Mouse (Mus musculus): ENCODE data around the gene Efcab2. TPM values are rescaled to one million over a fixed set of nuclear protein-coding genes. Genes with fewer than 3 reads are reported as not detected.
A peak's percentile ranks its signal among the peaks of the same experiment; 100 is the strongest.

The Efcab2 gene
- polyA plus RNA-seq, 1 experiment from 2014 or later = 4.9 TPM

DNA sequence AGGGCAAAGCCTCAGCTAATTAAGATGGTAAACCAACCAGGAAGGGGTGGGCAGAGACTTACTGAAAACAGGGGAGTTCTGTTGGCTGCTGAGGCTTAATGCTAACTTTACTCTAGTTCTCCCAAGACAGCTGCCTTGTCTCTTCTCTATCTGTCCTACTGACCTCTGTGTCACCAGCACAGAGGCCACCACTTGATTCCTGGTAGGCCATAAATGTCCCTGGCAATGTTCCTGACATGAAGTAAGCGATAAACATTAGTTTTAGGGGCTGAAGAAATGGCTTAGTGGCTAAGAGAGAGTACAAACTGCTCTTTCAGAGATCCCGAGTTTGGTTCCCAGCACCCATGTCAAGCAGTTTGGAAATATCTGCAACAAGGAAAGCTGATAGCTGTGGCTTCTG, 29.0 kb upstream of the Efcab2 start:
- ATAC-seq (ENCODE audit: insufficient number of reproducible peaks, low FRiP score, low TSS enrichment, low read depth) = no peak
- H3K9me3 ChIP-seq (replicated peaks) = no peaks in the 10 kb centered on the region
- H3K4me3 ChIP-seq (replicated peaks) = no peak overlapping the region
- H3K27me3 ChIP-seq = no peaks in the 10 kb centered on the region
- WGBS = 75% methylated on average over 2 of the region's 2 CpGs
- H3K9ac ChIP-seq = no peak overlapping the region
- H3K36me3 ChIP-seq = no peaks in the 10 kb centered on the region
- H3K27ac ChIP-seq (replicated peaks) = no peak overlapping the region
- no peak overlapping the region for H3K4me2 ChIP-seq (replicated peaks)
- no peaks in the 10 kb centered on the region for H3K4me1 ChIP-seq

DNA sequence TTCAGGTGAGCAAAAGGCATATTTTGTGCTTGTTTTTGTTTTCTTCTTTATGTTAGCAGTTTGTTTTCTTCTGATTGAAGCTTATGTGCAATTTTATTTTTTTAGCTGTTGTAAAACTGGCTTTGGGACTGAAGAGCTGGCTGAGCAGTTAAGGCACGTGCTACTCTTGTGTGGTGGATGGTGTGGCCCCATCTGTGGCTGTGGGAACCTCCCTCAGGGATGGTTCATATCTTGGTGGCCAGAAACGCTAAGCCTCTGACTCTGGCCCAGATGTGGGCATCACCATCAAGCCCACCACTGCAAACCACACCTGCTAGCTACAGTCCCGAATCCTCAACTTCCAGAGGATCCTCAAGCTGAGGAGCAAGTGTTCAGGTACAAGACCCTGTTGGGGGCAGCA, 27.8 kb upstream of the Efcab2 start:
- Histone ChIP-seq H3K4me3 (replicated peaks) (no peak overlapping the region), H3K4me2 (replicated peaks) (no peak overlapping the region), H3K27me3 (no peaks in the 10 kb centered on the region), H3K36me3 (no peaks in the 10 kb centered on the region), H3K27ac (replicated peaks) (no peak overlapping the region), H3K9me3 (replicated peaks) (no peaks in the 10 kb centered on the region), H3K4me1 (no peaks in the 10 kb centered on the region), H3K9ac (no peak overlapping the region)
- 74% methylated on average over 3 of the region's 3 CpGs for WGBS
- ATAC-seq (ENCODE audit: insufficient number of reproducible peaks, low FRiP score, low TSS enrichment, low read depth) = no peak

DNA sequence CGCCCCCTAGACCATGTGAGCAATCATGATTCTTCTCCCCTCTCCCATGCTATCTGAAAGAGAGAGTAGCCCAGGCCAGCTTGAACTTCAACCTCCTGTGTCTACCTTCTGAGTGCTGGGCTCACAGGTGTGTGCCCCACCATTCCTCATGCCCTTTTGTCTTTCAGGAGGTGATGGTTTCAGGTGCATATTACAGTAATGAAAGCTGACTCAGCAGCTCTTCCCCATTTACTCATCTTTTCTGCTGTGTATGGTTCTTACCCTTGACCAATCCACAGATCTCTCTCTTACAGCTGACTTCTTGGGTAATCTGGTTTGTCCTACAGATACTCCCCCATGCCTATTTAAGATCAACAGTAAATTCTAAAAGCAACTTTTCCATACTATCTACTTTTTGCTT, 26.7 kb upstream of the Efcab2 start:
- no peaks in the 10 kb centered on the region for H3K9me3 ChIP-seq (replicated peaks)
- H3K27ac ChIP-seq (replicated peaks) = no peak overlapping the region
- H3K4me3 ChIP-seq (replicated peaks) = no peak overlapping the region
- no peak for ATAC-seq (ENCODE audit: insufficient number of reproducible peaks, low FRiP score, low TSS enrichment, low read depth)
- no peaks in the 10 kb centered on the region for H3K36me3 ChIP-seq
- WGBS = 88% methylated on average over 1 of the region's 1 CpGs
- no peak overlapping the region for H3K4me2 ChIP-seq (replicated peaks)
- H3K27me3 ChIP-seq = no peaks in the 10 kb centered on the region
- H3K9ac ChIP-seq = no peak overlapping the region
- H3K4me1 ChIP-seq = no peaks in the 10 kb centered on the region

DNA sequence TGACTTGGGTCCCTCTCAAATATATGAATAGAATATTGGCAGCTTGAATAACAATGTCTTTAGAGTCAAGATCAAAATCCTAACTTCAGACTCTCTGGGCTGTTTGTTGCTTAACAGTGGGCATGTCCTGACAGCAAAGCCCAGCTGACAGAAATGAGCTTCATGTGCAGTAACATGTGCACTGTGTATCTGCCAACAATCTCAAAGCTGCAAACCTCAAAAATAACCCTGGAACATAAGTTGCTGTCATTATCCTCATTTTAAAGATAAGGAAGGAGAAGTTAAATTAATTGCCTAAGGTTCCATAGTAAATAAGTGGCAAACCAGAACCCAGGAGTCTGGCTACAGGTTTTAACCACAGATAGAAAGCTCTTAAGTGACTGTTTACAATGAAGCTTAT, 23.7 kb upstream of the Efcab2 start:
- Histone ChIP-seq H3K9ac (no peak overlapping the region), H3K4me2 (replicated peaks) (no peak overlapping the region), H3K9me3 (replicated peaks) (no peaks in the 10 kb centered on the region), H3K27ac (replicated peaks) (no peak overlapping the region), H3K4me1 (no peaks in the 10 kb centered on the region), H3K4me3 (replicated peaks) (no peak overlapping the region), H3K36me3 (no peaks in the 10 kb centered on the region), H3K27me3 (no peaks in the 10 kb centered on the region)
- ATAC-seq (ENCODE audit: insufficient number of reproducible peaks, low FRiP score, low TSS enrichment, low read depth) = no peak; the same call in 1 of the 2 replicates

DNA sequence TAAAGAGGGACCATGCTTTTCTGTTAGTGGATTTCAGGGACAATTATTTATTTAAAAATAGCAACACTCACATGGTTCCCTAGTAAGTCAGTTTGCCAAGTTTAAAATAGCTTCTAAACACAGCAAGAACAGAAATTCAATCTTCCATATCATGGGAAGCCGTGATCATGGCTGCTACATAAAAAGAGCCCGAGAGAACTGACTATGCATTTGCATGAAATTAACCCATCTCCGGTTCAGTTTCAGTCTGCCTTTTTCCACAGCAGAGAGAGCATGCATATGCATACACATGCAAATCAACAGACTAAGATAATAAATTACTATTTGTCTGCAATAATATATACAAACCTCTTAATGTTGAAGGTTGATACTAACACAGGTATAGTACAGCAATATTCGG, 17.1 kb upstream of the Efcab2 start:
- no peak overlapping the region for H3K27ac ChIP-seq (replicated peaks)
- H3K9ac ChIP-seq = no peak overlapping the region
- no peak overlapping the region for H3K4me2 ChIP-seq (replicated peaks)
- H3K27me3 ChIP-seq = no peaks in the 10 kb centered on the region
- 57% methylated on average over 4 of the region's 4 CpGs for WGBS
- no peaks in the 10 kb centered on the region for H3K36me3 ChIP-seq
- no peak overlapping the region for H3K4me3 ChIP-seq (replicated peaks)
- ATAC-seq (ENCODE audit: insufficient number of reproducible peaks, low FRiP score, low TSS enrichment, low read depth) = no peak
- no peaks in the 10 kb centered on the region for H3K9me3 ChIP-seq (replicated peaks)
- no peaks in the 10 kb centered on the region for H3K4me1 ChIP-seq

DNA sequence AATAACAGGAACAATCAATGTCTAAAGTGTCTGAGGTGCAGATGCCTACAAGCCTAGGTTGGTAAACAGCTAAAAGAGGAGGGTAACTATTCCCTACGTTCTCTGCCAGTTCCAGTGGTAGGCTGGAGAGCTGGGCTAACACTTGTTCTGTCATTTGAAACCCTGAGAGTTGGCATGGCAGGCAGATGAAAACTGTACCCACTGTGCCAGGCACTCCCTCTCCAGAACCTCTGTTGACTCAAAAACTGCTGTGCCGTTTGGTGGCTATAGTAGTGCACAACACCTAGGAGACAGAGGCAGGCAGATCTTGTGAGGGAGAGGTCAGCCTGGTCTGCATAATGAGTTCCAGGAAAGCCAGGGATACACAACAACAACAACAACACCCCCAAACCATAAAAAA, 16.5 kb upstream of the Efcab2 start:
- no peak for ATAC-seq (ENCODE audit: insufficient number of reproducible peaks, low FRiP score, low TSS enrichment, low read depth)
- H3K36me3 ChIP-seq = no peaks in the 10 kb centered on the region
- 64% methylated on average over 2 of the region's 2 CpGs for WGBS

DNA sequence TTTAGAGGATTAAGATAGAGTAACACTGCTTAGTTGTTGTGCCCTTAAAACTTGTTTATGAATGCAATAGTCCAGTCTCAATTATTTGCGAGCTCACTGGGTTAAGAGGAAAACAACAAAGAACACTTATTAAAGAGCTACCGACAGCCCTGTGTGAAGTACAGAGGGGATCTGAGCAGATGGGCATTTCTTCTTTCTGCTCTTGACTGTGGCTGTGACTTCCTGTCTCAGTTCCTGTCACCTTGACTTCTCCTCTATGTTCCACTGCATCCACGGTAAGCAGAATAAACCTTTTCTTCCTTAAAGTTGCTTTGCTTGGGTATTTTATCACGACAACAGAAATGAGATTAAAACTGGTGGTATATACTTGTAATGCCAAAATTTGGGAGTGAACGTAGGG, 12.9 kb upstream of the Efcab2 start:
- Histone ChIP-seq H3K9ac (no peak overlapping the region), H3K27ac (replicated peaks) (no peak overlapping the region), H3K36me3 (no peaks in the 10 kb centered on the region), H3K9me3 (replicated peaks) (no peaks in the 10 kb centered on the region), H3K27me3 (no peaks in the 10 kb centered on the region), H3K4me1 (no peaks in the 10 kb centered on the region), H3K4me2 (replicated peaks) (no peak overlapping the region), H3K4me3 (replicated peaks) (no peak overlapping the region)
- WGBS = 69% methylated on average over 5 of the region's 5 CpGs
- ATAC-seq (ENCODE audit: insufficient number of reproducible peaks, low FRiP score, low TSS enrichment, low read depth) = no peak

More for the DNA sequence above, 16.5 kb upstream of the Efcab2 start:
- Histone ChIP-seq H3K27me3 (no peaks in the 10 kb centered on the region), H3K27ac (replicated peaks) (no peak overlapping the region), H3K4me1 (no peaks in the 10 kb centered on the region), H3K4me3 (replicated peaks) (no peak overlapping the region), H3K4me2 (replicated peaks) (no peak overlapping the region), H3K9me3 (replicated peaks) (no peaks in the 10 kb centered on the region), H3K9ac (no peak overlapping the region)

DNA sequence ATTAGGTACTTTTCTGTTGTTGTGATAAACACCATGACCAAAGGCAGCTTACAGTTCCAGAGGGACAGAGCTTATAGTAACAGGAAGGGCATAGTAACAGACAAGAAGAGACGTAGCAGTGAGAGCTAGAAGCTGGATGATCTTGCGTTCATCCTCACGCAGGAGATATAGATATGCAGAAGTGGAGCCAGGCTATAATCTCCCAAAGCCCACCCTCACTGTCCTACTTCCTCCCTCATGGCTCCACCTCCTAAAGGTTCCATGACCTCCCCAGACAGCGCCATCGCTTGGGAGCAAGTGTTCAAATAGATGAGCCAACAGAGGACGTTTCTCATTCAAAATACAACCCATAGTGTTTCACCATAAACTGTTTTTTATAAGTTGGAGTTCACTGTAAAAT, 10.8 kb upstream of the Efcab2 start:
- Histone ChIP-seq H3K4me3 (replicated peaks) (no peak overlapping the region), H3K4me1 (no peaks in the 10 kb centered on the region), H3K9me3 (replicated peaks) (no peaks in the 10 kb centered on the region), H3K27me3 (no peaks in the 10 kb centered on the region), H3K4me2 (replicated peaks) (no peak overlapping the region), H3K27ac (replicated peaks) (no peak overlapping the region), H3K36me3 (no peaks in the 10 kb centered on the region), H3K9ac (no peak overlapping the region)
- ATAC-seq (ENCODE audit: insufficient number of reproducible peaks, low FRiP score, low TSS enrichment, low read depth) = no peak
- WGBS = 85% methylated on average over 6 of the region's 6 CpGs

DNA sequence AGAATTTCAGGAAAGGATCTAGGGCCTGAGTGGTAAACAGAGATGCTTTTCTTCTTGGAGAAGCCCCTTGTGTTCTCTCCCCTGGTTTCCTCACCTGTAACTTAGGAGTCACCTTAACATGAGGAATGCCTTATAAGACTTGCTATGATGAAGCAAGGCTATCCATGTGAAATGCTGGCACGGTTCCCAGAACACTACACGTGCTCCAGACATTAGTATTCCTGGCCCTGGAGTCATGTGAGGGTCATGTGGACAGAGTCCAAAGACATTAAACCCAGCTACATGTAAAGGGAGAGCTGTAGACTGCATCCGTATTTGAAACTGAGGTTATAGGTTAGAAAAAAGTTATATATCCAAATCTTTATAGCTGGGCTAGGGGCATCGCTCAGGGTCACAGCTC, 9.5 kb upstream of the Efcab2 start:
- Histone ChIP-seq H3K9ac (no peak overlapping the region), H3K4me3 (replicated peaks) (no peak overlapping the region), H3K4me1 (peaks cover 7% of the 10 kb centered on the region), H3K36me3 (no peaks in the 10 kb centered on the region), H3K4me2 (replicated peaks) (no peak overlapping the region), H3K27ac (replicated peaks) (no peak overlapping the region), H3K27me3 (no peaks in the 10 kb centered on the region), H3K9me3 (replicated peaks) (no peaks in the 10 kb centered on the region)
- ATAC-seq (ENCODE audit: insufficient number of reproducible peaks, low FRiP score, low TSS enrichment, low read depth) = no peak
- 57% methylated on average over 4 of the region's 4 CpGs for WGBS

DNA sequence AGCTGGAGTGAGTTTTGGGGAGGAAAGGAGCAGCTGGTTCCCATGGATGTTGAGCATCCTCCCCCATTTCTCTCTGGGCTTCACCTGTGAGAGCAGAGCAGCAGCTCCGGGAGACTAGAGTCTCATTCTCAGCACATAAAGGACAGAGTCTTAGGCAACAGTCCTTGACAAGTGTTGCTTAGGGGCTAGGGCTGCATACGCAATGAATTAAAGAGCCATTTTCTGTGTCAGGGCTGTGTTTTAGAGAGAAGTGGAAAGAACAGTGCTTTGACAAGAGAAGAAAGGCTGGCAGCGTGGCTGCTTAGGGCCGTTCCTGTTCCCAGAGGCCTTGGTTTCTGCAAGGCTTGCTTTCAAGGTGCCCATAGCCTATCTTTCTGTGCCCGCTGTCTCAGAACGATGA, 6.0 kb upstream of the Efcab2 start:
- no peak overlapping the region for H3K9ac ChIP-seq
- 73% methylated on average over 6 of the region's 6 CpGs for WGBS
- H3K4me3 ChIP-seq (replicated peaks) = no peak overlapping the region

DNA sequence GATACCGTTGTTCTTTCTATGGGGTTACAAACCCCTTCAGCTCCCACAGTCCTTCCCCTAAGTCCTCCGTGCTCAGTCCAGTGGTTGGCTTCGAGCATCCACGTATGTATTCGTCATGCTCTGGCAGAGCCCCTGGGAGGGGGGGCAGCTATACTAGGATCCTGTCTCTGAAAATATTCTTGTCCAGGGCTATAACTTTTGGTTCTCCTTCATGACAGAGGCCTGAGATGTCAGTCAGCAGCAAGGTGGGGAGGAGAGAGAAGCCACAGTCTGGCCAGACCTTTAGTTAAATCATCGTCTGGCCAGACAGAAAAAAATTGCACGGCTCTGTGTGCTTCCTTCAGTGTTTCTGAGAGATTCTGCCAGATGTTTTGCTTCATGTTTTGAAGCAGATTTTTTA, 5.2 kb upstream of the Efcab2 start:
- Histone ChIP-seq H3K27ac (replicated peaks) (0 out of 2 replicates have a peak overlapping the region, but pooled peaks have one; percentile 22), H3K27me3 (no peaks in the 10 kb centered on the region), H3K9me3 (replicated peaks) (no peaks in the 10 kb centered on the region), H3K4me2 (replicated peaks) (peak overlapping the region; percentile 3; the same call in 1 of the 2 replicates), H3K4me3 (replicated peaks) (no peak overlapping the region), H3K36me3 (no peaks in the 10 kb centered on the region), H3K4me1 (peaks cover 7% of the 10 kb centered on the region), H3K9ac (no peak overlapping the region)
- WGBS = 36% methylated on average over 7 of the region's 7 CpGs
- no peak for ATAC-seq (ENCODE audit: insufficient number of reproducible peaks, low FRiP score, low TSS enrichment, low read depth)

More for the DNA sequence above, 6.0 kb upstream of the Efcab2 start:
- no peak overlapping the region for H3K4me2 ChIP-seq (replicated peaks)
- no peak overlapping the region for H3K27ac ChIP-seq (replicated peaks)
- no peaks in the 10 kb centered on the region for H3K36me3 ChIP-seq
- no peaks in the 10 kb centered on the region for H3K27me3 ChIP-seq
- ATAC-seq (ENCODE audit: insufficient number of reproducible peaks, low FRiP score, low TSS enrichment, low read depth) = no peak
- no peaks in the 10 kb centered on the region for H3K9me3 ChIP-seq (replicated peaks)
- H3K4me1 ChIP-seq = peaks cover 7% of the 10 kb centered on the region

DNA sequence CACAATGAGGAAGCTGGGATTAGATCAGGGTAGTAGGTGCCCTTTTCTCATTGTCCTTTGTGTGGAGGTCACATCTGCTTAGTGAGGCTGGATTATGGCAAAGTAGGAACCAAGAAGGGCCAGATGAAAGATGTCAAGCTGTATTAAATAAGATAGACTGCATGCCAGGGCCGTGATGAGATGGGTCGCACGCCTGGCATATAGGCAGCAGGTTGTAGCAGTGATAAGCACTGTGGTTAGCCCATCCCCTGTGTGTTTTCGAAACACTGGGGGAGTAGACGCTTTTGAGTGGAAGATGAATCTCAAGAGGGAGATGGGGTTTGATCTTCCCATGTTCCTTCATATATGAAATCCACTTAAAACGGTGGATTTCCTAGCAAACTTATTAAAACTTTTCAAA, 3.9 kb upstream of the Efcab2 start:
- Histone ChIP-seq H3K4me2 (replicated peaks) (no peak overlapping the region), H3K27ac (replicated peaks) (no peak overlapping the region), H3K36me3 (no peaks in the 10 kb centered on the region), H3K4me1 (peaks cover 7% of the 10 kb centered on the region), H3K9ac (no peak overlapping the region), H3K27me3 (no peaks in the 10 kb centered on the region), H3K9me3 (replicated peaks) (no peaks in the 10 kb centered on the region), H3K4me3 (replicated peaks) (no peak overlapping the region)
- 88% methylated on average over 6 of the region's 6 CpGs for WGBS
- no peak for ATAC-seq (ENCODE audit: insufficient number of reproducible peaks, low FRiP score, low TSS enrichment, low read depth)
